Mouse (Mus musculus) hindbrain, embryonic 13.5 days (tissue): ENCODE measurements around the gene Cyp26a1. TPM values are rescaled to one million over a fixed set of nuclear protein-coding genes. Genes with fewer than 3 reads are reported as not detected.

Source experiments
- ATAC-seq: fragments of 200-750 bp; cut with Nextera tagmentation; 2 replicates; pipeline ENCODE4 v1.8.0; 2017; ENCODE audit warnings: moderate TSS enrichment; ENCODE audit not compliant: low FRiP score
- H3K27ac ChIP-seq: fragments of 300-500 bp; sonication (generic); 2 replicates; pipeline ENCODE4 v1.5.1; 2015; ENCODE audit warnings: inconsistent platforms, mild to moderate bottlenecking, moderate library complexity
- H3K27me3 ChIP-seq: fragments of 300-500 bp; sonication (generic); 2 replicates; pipeline ENCODE4 v1.6.1; 2015; ENCODE audit warnings: mild to moderate bottlenecking, inconsistent platforms
- H3K36me3 ChIP-seq: fragments of 300-500 bp; sonication (generic); 2 replicates; pipeline ENCODE4 v1.6.1; 2015; ENCODE audit warnings: mild to moderate bottlenecking, inconsistent platforms
- H3K4me1 ChIP-seq: fragments of 300-500 bp; sonication (generic); replicated peaks from 2 replicates; pipeline ENCODE4 v1.6.1; 2015; ENCODE audit warnings: inconsistent platforms
- H3K4me2 ChIP-seq: fragments of 300-500 bp; sonication (generic); 2 replicates; pipeline ENCODE4 v1.6.1; 2015; ENCODE audit warnings: inconsistent platforms, mild to moderate bottlenecking, moderate library complexity
- H3K4me3 ChIP-seq: fragments of 300-500 bp; sonication (generic); 2 replicates; pipeline ENCODE4 v1.5.1; 2015; ENCODE audit warnings: mild to moderate bottlenecking, inconsistent platforms
- H3K9ac ChIP-seq: fragments of 300-500 bp; sonication (generic); 2 replicates; pipeline ENCODE4 v1.6.1; 2015; ENCODE audit warnings: mild to moderate bottlenecking, inconsistent platforms
- H3K9me3 ChIP-seq: fragments of 300-500 bp; sonication (generic); 2 replicates; pipeline ENCODE4 v1.6.1; 2016; ENCODE audit warnings: inconsistent platforms
- WGBS: fragments of 180-500 bp; shearing (Covaris S2); methylation state at CpG from one replicate; pipeline ENCODE4 v1.1.7; 2015; 5-methylcytosine and 5-hydroxymethylcytosine counted together
- polyA plus RNA-seq: library from polyadenylated mRNA; unstranded; fragments of >200 nt; fragmentation: Nextera tagmentation; extraction: Ambion mirVana; gene quantifications from 2 replicates; pipeline ENCODE4 v1.2.1, GENCODE M21; 2015

Gene Cyp26a1
- 0.23 and 0.56 TPM in 2 replicates for polyA plus RNA-seq

- Histone ChIP-seq H3K36me3 (no peaks in the 10 kb centered on the region), H3K9me3 (no peaks in the 10 kb centered on the region), H3K4me2 (peak within 1 kb of the TSS; percentile 53), H3K27me3 (peaks cover 100% of the 10 kb centered on the region), H3K4me1 (peaks cover 42% of the 10 kb centered on the region), H3K9ac (peak within 1 kb of the TSS; percentile 46; the same call in 1 of the 2 replicates), H3K27ac (no peak within 1 kb of the TSS), H3K4me3 (peak within 1 kb of the TSS; percentile 33)
- ATAC-seq = 0 out of 2 replicates have a peak, but pooled peaks have one; percentile 33
- under 1% methylated on average over 51 of the region's 51 CpGs for WGBS
Observed at GRCm38 (mm10) chr19:37697651-37698272, at the start of gene Cyp26a1. Gene Cyp26a1, plus strand, starts transcription at chr19:37697798.

DNA sequence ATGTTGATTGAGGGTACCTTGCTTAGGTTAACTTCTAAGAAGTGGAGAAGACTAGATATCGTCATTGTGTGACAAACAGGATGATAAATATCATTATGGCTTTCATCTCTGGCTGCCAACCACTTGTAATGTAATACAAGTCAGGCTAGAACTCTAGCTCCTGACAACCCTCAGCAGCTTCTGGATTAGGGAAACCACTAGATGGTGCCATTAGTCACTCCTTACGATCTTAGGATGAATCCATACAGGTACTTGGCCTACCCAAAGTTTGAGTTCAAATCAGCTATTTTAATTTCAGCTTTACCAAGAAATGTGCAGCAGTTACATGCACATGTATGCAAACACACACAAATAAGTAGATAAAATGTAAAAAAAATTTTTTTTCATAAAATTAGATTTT lies 49.6 kb upstream of the Cyp26a1 start:
- no peaks in the 10 kb centered on the region for H3K9me3 ChIP-seq
- H3K4me2 ChIP-seq = no peak overlapping the region
- H3K27me3 ChIP-seq = no peaks in the 10 kb centered on the region
- H3K4me3 ChIP-seq = no peak overlapping the region
- H3K36me3 ChIP-seq = no peaks in the 10 kb centered on the region
- no peak overlapping the region for H3K9ac ChIP-seq
- H3K4me1 ChIP-seq = no peaks in the 10 kb centered on the region
- ATAC-seq = no peak
- WGBS = 43% methylated on average over 2 of the region's 2 CpGs
- no peak overlapping the region for H3K27ac ChIP-seq

DNA sequence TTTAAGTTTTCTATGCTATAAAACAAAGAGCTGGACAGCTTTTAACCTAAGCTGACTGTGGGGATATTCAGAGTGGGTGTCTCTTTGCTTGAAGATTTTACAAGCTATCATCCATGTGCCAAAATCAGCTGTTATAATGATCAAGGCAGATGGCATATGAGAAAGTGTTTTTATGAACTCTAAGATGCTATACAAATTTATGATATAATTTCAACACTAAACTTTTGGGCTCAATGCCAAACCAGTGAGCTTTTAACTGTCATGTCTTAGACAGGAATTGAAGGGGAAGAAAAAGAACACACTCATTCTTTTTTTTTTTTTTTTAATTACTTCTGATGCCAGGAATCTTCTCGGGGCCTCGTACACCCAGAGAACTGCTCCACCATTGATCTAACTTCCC lies 47.1 kb upstream of the Cyp26a1 start:
- Histone ChIP-seq H3K36me3 (no peaks in the 10 kb centered on the region), H3K9ac (no peak overlapping the region), H3K4me3 (no peak overlapping the region), H3K4me1 (no peaks in the 10 kb centered on the region), H3K9me3 (no peaks in the 10 kb centered on the region), H3K27me3 (0 out of 2 replicates have a peak, but pooled peaks cover 4% of the 10 kb centered on the region), H3K4me2 (no peak overlapping the region), H3K27ac (no peak overlapping the region)
- no peak for ATAC-seq
- 91% methylated on average over 2 of the region's 2 CpGs for WGBS

DNA sequence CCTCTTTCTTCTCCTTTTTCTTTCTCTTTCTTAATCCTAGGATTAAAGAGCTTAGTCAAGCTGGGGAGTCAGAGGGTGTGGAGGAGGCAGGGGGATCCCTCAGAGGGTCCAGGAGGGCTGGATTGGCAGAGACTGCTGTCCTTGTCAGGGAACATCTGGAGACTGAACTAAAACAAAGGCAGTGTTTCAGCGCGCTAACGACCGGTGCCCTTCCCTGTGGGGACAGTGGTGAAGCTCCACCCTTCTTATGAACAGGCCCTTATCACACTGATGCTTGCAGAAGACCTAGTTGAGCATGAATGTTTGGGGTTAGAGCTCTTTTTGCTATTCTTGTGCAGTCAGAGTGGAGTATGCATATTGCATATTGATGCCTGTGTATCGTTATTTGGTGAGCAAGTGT lies 43.6 kb upstream of the Cyp26a1 start:
- Histone ChIP-seq H3K4me2 (no peak overlapping the region), H3K27me3 (0 out of 2 replicates have a peak, but pooled peaks cover 4% of the 10 kb centered on the region), H3K36me3 (no peaks in the 10 kb centered on the region), H3K4me1 (no peaks in the 10 kb centered on the region), H3K9me3 (no peaks in the 10 kb centered on the region), H3K27ac (no peak overlapping the region), H3K4me3 (no peak overlapping the region), H3K9ac (no peak overlapping the region)
- 30% methylated on average over 5 of the region's 5 CpGs for WGBS
- no peak for ATAC-seq

DNA sequence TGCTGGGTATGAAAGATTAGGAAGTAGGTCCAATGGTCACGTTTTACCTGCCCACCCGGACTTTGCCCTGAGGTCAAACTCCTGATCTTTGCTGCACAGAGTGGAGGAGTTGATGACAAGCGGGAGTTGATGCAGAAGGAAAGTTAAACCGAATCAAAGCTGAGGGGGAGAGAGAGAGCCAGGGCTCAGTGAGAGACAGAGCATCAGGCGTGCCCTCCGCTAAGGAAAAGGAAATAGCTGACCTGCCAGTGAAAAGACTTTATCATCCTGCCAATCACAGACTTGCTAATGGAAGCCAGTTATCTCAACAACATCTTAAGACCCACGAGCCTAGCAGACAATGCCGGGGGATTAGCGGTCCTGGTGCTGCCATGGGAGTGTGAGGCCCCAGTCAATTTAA lies 41.2 kb upstream of the Cyp26a1 start:
- no peak overlapping the region for H3K4me2 ChIP-seq

DNA sequence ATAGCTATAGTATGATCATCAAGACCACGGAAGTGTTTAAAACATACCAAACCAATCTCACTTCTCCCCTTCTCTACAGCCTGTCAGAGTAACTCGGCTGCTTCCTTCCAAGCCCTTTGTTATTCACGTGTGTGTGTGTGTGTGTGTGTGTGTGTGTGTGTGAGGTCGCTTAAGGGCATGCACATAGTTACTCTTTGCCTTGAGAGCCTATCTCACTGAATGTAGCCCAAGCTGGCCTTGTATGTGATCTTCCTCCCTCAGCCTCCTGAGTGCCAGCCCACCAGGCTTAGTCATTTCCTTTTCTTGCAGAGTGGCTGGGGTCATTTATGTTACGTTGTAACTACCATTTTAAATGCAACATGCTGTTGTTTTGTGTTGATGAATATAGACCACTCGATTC lies 32.3 kb upstream of the Cyp26a1 start:
- Histone ChIP-seq H3K36me3 (no peaks in the 10 kb centered on the region), H3K9ac (no peak overlapping the region), H3K9me3 (no peaks in the 10 kb centered on the region), H3K4me3 (no peak overlapping the region), H3K27ac (no peak overlapping the region), H3K4me1 (no peaks in the 10 kb centered on the region), H3K4me2 (no peak overlapping the region), H3K27me3 (no peaks in the 10 kb centered on the region)
- ATAC-seq = no peak
- 69% methylated on average over 6 of the region's 6 CpGs for WGBS

More for the DNA sequence above, 41.2 kb upstream of the Cyp26a1 start:
- Histone ChIP-seq H3K4me1 (no peaks in the 10 kb centered on the region), H3K27me3 (0 out of 2 replicates have a peak, but pooled peaks cover 4% of the 10 kb centered on the region), H3K9me3 (no peaks in the 10 kb centered on the region), H3K36me3 (no peaks in the 10 kb centered on the region), H3K27ac (no peak overlapping the region), H3K9ac (no peak overlapping the region), H3K4me3 (no peak overlapping the region)
- 8% methylated on average over 9 of the region's 9 CpGs for WGBS
- no peak for ATAC-seq

- Histone ChIP-seq H3K9ac (no peak overlapping the region), H3K9me3 (no peaks in the 10 kb centered on the region), H3K36me3 (no peaks in the 10 kb centered on the region), H3K27me3 (no peaks in the 10 kb centered on the region), H3K4me3 (no peak overlapping the region), H3K27ac (no peak overlapping the region), H3K4me2 (no peak overlapping the region), H3K4me1 (no peaks in the 10 kb centered on the region)
- WGBS = 86% methylated on average over 13 of the region's 13 CpGs
- no peak for ATAC-seq
Observed at GRCm38 (mm10) chr19:37667855-37668594, 29.6 kb upstream of the Cyp26a1 start.

- no peak overlapping the region for H3K4me2 ChIP-seq
- H3K36me3 ChIP-seq = no peaks in the 10 kb centered on the region
- H3K9ac ChIP-seq = no peak overlapping the region
- ATAC-seq = no peak
- no peak overlapping the region for H3K4me3 ChIP-seq
- no peaks in the 10 kb centered on the region for H3K9me3 ChIP-seq
- WGBS = 88% methylated on average over 5 of the region's 5 CpGs
- H3K27me3 ChIP-seq = no peaks in the 10 kb centered on the region
- H3K27ac ChIP-seq = no peak overlapping the region
- H3K4me1 ChIP-seq = no peaks in the 10 kb centered on the region
Observed at GRCm38 (mm10) chr19:37668657-37669056, 28.9 kb upstream of the Cyp26a1 start.

- no peak overlapping the region for H3K27ac ChIP-seq
Observed at GRCm38 (mm10) chr19:37669486-37669885, 28.1 kb upstream of the Cyp26a1 start.

DNA sequence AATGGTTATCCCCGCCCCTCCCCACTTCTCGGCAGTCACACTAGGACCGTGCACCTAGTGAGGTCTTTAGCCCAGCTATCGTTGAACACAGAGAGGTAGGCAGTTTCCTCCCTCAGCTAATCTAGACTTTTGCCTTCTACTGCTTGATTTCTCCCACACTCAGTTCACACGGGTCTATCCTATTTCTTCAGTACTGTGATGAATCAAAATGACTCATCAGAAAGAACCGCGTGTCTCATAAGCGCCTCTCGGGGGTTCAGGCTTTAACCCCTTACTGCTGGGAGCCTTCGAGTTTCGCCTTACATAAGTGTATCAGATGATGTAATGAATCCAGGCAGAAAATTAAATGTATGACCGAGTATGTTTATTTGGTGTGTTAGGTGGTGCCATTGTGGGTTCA lies 24.2 kb upstream of the Cyp26a1 start:
- no peaks in the 10 kb centered on the region for H3K9me3 ChIP-seq
- 0 out of 2 replicates have a peak, but pooled peaks cover 3% of the 10 kb centered on the region for H3K27me3 ChIP-seq
- no peak for ATAC-seq
- no peak overlapping the region for H3K9ac ChIP-seq
- no peak overlapping the region for H3K27ac ChIP-seq
- H3K36me3 ChIP-seq = no peaks in the 10 kb centered on the region
- H3K4me2 ChIP-seq = no peak overlapping the region
- 66% methylated on average over 12 of the region's 12 CpGs for WGBS
- no peaks in the 10 kb centered on the region for H3K4me1 ChIP-seq
- H3K4me3 ChIP-seq = no peak overlapping the region

More at GRCm38 (mm10) chr19:37669486-37669885, 28.1 kb upstream of the Cyp26a1 start:
- no peaks in the 10 kb centered on the region for H3K27me3 ChIP-seq
- no peaks in the 10 kb centered on the region for H3K4me1 ChIP-seq
- no peak overlapping the region for H3K4me3 ChIP-seq
- no peak overlapping the region for H3K9ac ChIP-seq
- WGBS = 87% methylated on average over 5 of the region's 5 CpGs
- no peaks in the 10 kb centered on the region for H3K9me3 ChIP-seq
- no peak for ATAC-seq
- H3K4me2 ChIP-seq = no peak overlapping the region
- no peaks in the 10 kb centered on the region for H3K36me3 ChIP-seq

DNA sequence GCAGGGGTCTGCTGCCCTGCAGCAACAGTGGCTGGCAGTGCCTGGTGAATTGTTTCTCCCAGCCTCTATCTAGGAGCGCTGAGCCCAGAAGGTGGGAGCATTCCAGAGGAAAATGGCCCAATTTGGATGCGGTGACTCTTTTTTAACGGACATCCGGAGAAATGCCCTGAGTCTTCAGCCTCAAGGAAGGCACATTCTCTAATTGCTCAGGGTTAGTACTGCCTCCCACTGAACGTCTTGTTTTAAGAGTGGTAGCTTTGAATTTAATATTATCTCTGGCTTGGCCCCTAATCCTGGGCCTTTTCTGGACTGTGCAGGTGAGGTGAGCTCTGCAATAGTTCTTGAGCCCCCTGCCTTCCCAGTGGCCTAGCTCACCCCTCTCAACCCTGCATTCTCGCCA lies 12.3 kb upstream of the Cyp26a1 start, which contains the start of gene Cyp26c1:
TSS of gene Cyp26c1 (plus strand) at position 301 of the 400 bp plus-strand sequence.
- H3K4me2 ChIP-seq = no peak within 1 kb of the TSS
- ATAC-seq = no peak
- H3K27me3 ChIP-seq = peaks cover 91% of the 10 kb centered on the region
- no peak within 1 kb of the TSS for H3K9ac ChIP-seq
- no peak within 1 kb of the TSS for H3K27ac ChIP-seq
- no peaks in the 10 kb centered on the region for H3K9me3 ChIP-seq
- WGBS = under 1% methylated on average over 6 of the region's 6 CpGs
- no peaks in the 10 kb centered on the region for H3K36me3 ChIP-seq
- H3K4me3 ChIP-seq = no peak within 1 kb of the TSS
- H3K4me1 ChIP-seq = peaks cover 19% of the 10 kb centered on the region

GRCm38 (mm10) chr19:37686347-37686746 lies 11.3 kb upstream of the Cyp26a1 start:
- Histone ChIP-seq H3K4me1 (peaks cover 25% of the 10 kb centered on the region), H3K9me3 (no peaks in the 10 kb centered on the region), H3K27ac (no peak overlapping the region), H3K36me3 (no peaks in the 10 kb centered on the region), H3K27me3 (peaks cover 97% of the 10 kb centered on the region), H3K4me2 (no peak overlapping the region), H3K9ac (no peak overlapping the region), H3K4me3 (no peak overlapping the region)
- WGBS = 1% methylated on average over 23 of the region's 23 CpGs
- no peak for ATAC-seq
